Mouse (Mus musculus): ENCODE data around the gene Ralgps2. TPM values are rescaled to one million over a fixed set of nuclear protein-coding genes. Genes with fewer than 3 reads are reported as not detected.

Gene Ralgps2
- polyA plus RNA-seq, 1 experiment, result 52.1 TPM

- TF ChIP-seq CTCF (IDR thresholded peaks at IDR 0.05; ENCODE audit: borderline replicate concordance, extremely low read depth, insufficient read depth, insufficient read length) (no peak), POLR2A (IDR thresholded peaks at IDR 0.05; ENCODE audit: borderline replicate concordance, extremely low read depth, insufficient read depth, insufficient read length, poor library complexity, severe bottlenecking) (no peak)
- DNase-seq (ENCODE audit: low read depth), result peak; percentile 84
Observed at GRCm38 (mm10) chr1:156779595-156779994, 159.8 kb downstream of the Ralgps2 start.

GRCm38 (mm10) chr1:156778977-156779376 lies 160.4 kb downstream of the Ralgps2 start:
- peak; percentile 39 for DNase-seq (ENCODE audit: low read depth)

GRCm38 (mm10) chr1:156777896-156778295 lies 161.5 kb downstream of the Ralgps2 start:
- no peak for DNase-seq (ENCODE audit: low read depth)
- TF ChIP-seq CTCF (IDR thresholded peaks at IDR 0.05; ENCODE audit: borderline replicate concordance, extremely low read depth, insufficient read depth, insufficient read length) (no peak), POLR2A (IDR thresholded peaks at IDR 0.05; ENCODE audit: borderline replicate concordance, extremely low read depth, insufficient read depth, insufficient read length, poor library complexity, severe bottlenecking) (no peak)

More at GRCm38 (mm10) chr1:156778977-156779376, 160.4 kb downstream of the Ralgps2 start:
- TF ChIP-seq CTCF (IDR thresholded peaks at IDR 0.05; ENCODE audit: borderline replicate concordance, extremely low read depth, insufficient read depth, insufficient read length), result no peak
- no peak for TF ChIP-seq POLR2A (IDR thresholded peaks at IDR 0.05; ENCODE audit: borderline replicate concordance, extremely low read depth, insufficient read depth, insufficient read length, poor library complexity, severe bottlenecking)

GRCm38 (mm10) chr1:156775983-156776382 lies 163.4 kb downstream of the Ralgps2 start:
- no peak for DNase-seq (ENCODE audit: low read depth)
- TF ChIP-seq POLR2A (IDR thresholded peaks at IDR 0.05; ENCODE audit: borderline replicate concordance, extremely low read depth, insufficient read depth, insufficient read length, poor library complexity, severe bottlenecking) (no peak), CTCF (IDR thresholded peaks at IDR 0.05; ENCODE audit: borderline replicate concordance, extremely low read depth, insufficient read depth, insufficient read length) (no peak)

GRCm38 (mm10) chr1:156775190-156775589 lies 164.2 kb downstream of the Ralgps2 start:
- DNase-seq (ENCODE audit: low read depth), result no peak
- no peak for TF ChIP-seq CTCF (IDR thresholded peaks at IDR 0.05; ENCODE audit: borderline replicate concordance, extremely low read depth, insufficient read depth, insufficient read length)
- TF ChIP-seq POLR2A (IDR thresholded peaks at IDR 0.05; ENCODE audit: borderline replicate concordance, extremely low read depth, insufficient read depth, insufficient read length, poor library complexity, severe bottlenecking), result no peak

- no peak for TF ChIP-seq CTCF (IDR thresholded peaks at IDR 0.05; ENCODE audit: borderline replicate concordance, extremely low read depth, insufficient read depth, insufficient read length)
- TF ChIP-seq POLR2A (IDR thresholded peaks at IDR 0.05; ENCODE audit: borderline replicate concordance, extremely low read depth, insufficient read depth, insufficient read length, poor library complexity, severe bottlenecking), result no peak
- no peak for DNase-seq (ENCODE audit: low read depth)
Observed at GRCm38 (mm10) chr1:156770845-156771244, 168.6 kb downstream of the Ralgps2 start.

- TF ChIP-seq CTCF (IDR thresholded peaks at IDR 0.05; ENCODE audit: borderline replicate concordance, extremely low read depth, insufficient read depth, insufficient read length), result no peak
- TF ChIP-seq POLR2A (IDR thresholded peaks at IDR 0.05; ENCODE audit: borderline replicate concordance, extremely low read depth, insufficient read depth, insufficient read length, poor library complexity, severe bottlenecking), result no peak
- DNase-seq (ENCODE audit: low read depth), result no peak
Observed at GRCm38 (mm10) chr1:156769621-156770297, 169.7 kb downstream of the Ralgps2 start.

- TF ChIP-seq POLR2A (IDR thresholded peaks at IDR 0.05; ENCODE audit: borderline replicate concordance, extremely low read depth, insufficient read depth, insufficient read length, poor library complexity, severe bottlenecking) (no peak), CTCF (IDR thresholded peaks at IDR 0.05; ENCODE audit: borderline replicate concordance, extremely low read depth, insufficient read depth, insufficient read length) (no peak)
- DNase-seq (ENCODE audit: low read depth), result no peak
Observed at GRCm38 (mm10) chr1:156769163-156769562, 170.3 kb downstream of the Ralgps2 start.

- DNase-seq (ENCODE audit: low read depth), result no peak
Observed at GRCm38 (mm10) chr1:156765311-156765710, 174.1 kb downstream of the Ralgps2 start.

GRCm38 (mm10) chr1:156764584-156764983 lies 174.8 kb downstream of the Ralgps2 start:
- TF ChIP-seq POLR2A (IDR thresholded peaks at IDR 0.05; ENCODE audit: borderline replicate concordance, extremely low read depth, insufficient read depth, insufficient read length, poor library complexity, severe bottlenecking) (no peak), CTCF (IDR thresholded peaks at IDR 0.05; ENCODE audit: borderline replicate concordance, extremely low read depth, insufficient read depth, insufficient read length) (peak; percentile 19; the same call in 1 of the 2 replicates)
- DNase-seq (ENCODE audit: low read depth), result no peak

More at GRCm38 (mm10) chr1:156765311-156765710, 174.1 kb downstream of the Ralgps2 start:
- no peak for TF ChIP-seq CTCF (IDR thresholded peaks at IDR 0.05; ENCODE audit: borderline replicate concordance, extremely low read depth, insufficient read depth, insufficient read length)
- no peak for TF ChIP-seq POLR2A (IDR thresholded peaks at IDR 0.05; ENCODE audit: borderline replicate concordance, extremely low read depth, insufficient read depth, insufficient read length, poor library complexity, severe bottlenecking)

GRCm38 (mm10) chr1:156763280-156763679 lies 176.1 kb downstream of the Ralgps2 start:
- no peak for DNase-seq (ENCODE audit: low read depth)
- no peak for TF ChIP-seq CTCF (IDR thresholded peaks at IDR 0.05; ENCODE audit: borderline replicate concordance, extremely low read depth, insufficient read depth, insufficient read length)
- TF ChIP-seq POLR2A (IDR thresholded peaks at IDR 0.05; ENCODE audit: borderline replicate concordance, extremely low read depth, insufficient read depth, insufficient read length, poor library complexity, severe bottlenecking), result no peak

- DNase-seq (ENCODE audit: low read depth), result peak; percentile 40
- no peak for TF ChIP-seq CTCF (IDR thresholded peaks at IDR 0.05; ENCODE audit: borderline replicate concordance, extremely low read depth, insufficient read depth, insufficient read length)
- no peak for TF ChIP-seq POLR2A (IDR thresholded peaks at IDR 0.05; ENCODE audit: borderline replicate concordance, extremely low read depth, insufficient read depth, insufficient read length, poor library complexity, severe bottlenecking)
Observed at GRCm38 (mm10) chr1:156761430-156761801, 178.0 kb downstream of the Ralgps2 start.

All from brain, embryonic 14.5 days (tissue).